Mouse (Mus musculus): ENCODE results near the gene Pax5. TPM values are rescaled to one million over a fixed set of nuclear protein-coding genes. Genes with fewer than 3 reads are reported as not detected.
A peak's percentile ranks its signal among the peaks of the same experiment; 100 is the strongest.

Pax5 gene
- polyA plus RNA-seq, 1 experiment from 2014 or later = 0.99 TPM

DNA sequence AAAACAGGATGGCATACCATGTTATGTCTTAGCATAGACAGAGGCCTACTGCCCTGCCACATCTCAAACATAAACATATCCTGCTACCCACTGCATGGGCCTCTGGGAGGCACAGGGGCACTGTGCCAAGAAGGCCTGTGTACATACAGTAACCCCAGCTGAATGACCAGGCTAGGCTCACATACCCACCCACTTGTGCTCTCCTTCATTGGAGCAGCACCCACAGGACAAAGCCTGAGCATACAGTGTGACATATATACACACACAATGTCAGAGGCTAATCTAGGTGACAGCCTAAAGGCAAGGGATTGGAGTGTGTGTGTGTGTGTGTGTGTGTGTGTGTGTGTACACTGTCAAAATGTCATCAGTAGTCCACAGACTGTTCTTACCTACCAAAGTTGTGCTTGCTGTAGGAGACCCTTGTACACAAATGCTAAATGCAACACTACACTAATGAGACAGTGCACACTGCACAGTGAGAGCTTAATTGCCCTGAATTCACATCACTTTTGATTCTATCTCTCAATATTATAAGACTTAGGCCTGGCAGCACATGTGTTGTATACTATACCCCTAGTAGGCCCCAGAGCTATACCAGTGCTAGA lies 1.1 kb downstream of the Pax5 start:
- no peak for ATAC-seq
- Histone ChIP-seq H3K4me3 (ENCODE audit: low read length) (no peak overlapping the region), H3K9ac (ENCODE audit: low read depth, low read length) (no peak overlapping the region), H3K27ac (ENCODE audit: low read depth, low read length) (no peak overlapping the region), H3K36me3 (ENCODE audit: control insufficient read depth, insufficient read depth, low read length) (no peaks in the 10 kb centered on the region), H3K27me3 (replicated peaks; ENCODE audit: control insufficient read depth, insufficient read depth, low read length) (peaks cover 66% of the 10 kb centered on the region), H3K4me1 (ENCODE audit: control insufficient read depth, insufficient read depth, low read depth, low read length) (peaks cover 3% of the 10 kb centered on the region; the same call in 1 of the 2 replicates), H3K4me2 (ENCODE audit: low read length) (no peak overlapping the region), H3K9me3 (ENCODE audit: control insufficient read depth, low read length) (no peaks in the 10 kb centered on the region)

DNA sequence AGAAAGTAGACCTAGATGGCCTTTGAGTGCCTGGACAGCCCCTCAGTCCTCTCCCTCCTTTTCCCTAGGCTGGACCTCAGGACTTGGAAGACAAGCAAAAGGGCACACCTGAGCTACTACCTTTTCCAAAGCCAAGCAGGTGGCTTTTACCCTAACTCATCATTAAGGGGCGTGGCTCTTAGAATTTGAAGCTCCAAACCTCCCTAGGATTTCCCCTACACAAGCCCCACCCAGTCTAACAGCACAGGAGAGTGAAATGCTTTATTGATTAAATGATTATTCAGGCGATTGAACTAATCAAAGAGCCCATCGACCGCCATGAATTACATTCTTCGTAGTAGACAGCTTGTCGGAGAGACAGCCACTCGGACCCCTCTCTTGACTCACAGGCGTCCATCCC lies 2.0 kb downstream of the Pax5 start:
- Histone ChIP-seq H3K9ac (ENCODE audit: low read depth, low read length) (no peak overlapping the region), H3K4me3 (ENCODE audit: low read length) (no peak overlapping the region), H3K4me1 (ENCODE audit: control insufficient read depth, insufficient read depth, low read depth, low read length) (peaks cover 11% of the 10 kb centered on the region), H3K36me3 (ENCODE audit: control insufficient read depth, insufficient read depth, low read length) (no peaks in the 10 kb centered on the region), H3K27ac (ENCODE audit: low read depth, low read length) (no peak overlapping the region), H3K9me3 (ENCODE audit: control insufficient read depth, low read length) (no peaks in the 10 kb centered on the region), H3K27me3 (replicated peaks; ENCODE audit: control insufficient read depth, insufficient read depth, low read length) (peaks cover 63% of the 10 kb centered on the region), H3K4me2 (ENCODE audit: low read length) (no peak overlapping the region)
- 57% methylated on average over 8 of the region's 8 CpGs for WGBS
- no peak for ATAC-seq

DNA sequence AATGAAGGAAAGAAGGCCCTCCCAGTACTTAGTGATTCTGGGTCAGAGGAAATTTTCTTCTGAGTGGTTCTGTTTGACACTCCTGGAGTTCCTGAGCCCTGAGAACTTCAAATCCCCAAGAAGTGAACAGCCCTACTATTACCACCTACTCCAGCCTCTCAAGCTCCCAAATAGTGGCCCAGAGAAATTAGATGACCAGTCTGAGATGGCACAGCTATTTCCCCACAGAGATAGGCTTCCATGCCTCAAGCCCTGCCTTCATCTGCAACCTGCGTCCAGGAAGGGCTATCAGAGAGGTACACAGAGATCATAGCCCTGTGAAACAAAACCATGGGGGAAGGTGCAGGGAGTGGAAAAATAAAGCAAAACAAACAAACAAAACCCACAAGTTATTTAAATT lies 3.4 kb downstream of the Pax5 start:
- H3K27me3 ChIP-seq (replicated peaks; ENCODE audit: control insufficient read depth, insufficient read depth, low read length) = peaks cover 61% of the 10 kb centered on the region
- ATAC-seq = no peak
- no peak overlapping the region for H3K4me2 ChIP-seq (ENCODE audit: low read length)
- no peak overlapping the region for H3K9ac ChIP-seq (ENCODE audit: low read depth, low read length)
- peaks cover 17% of the 10 kb centered on the region for H3K4me1 ChIP-seq (ENCODE audit: control insufficient read depth, insufficient read depth, low read depth, low read length)
- no peaks in the 10 kb centered on the region for H3K36me3 ChIP-seq (ENCODE audit: control insufficient read depth, insufficient read depth, low read length)
- WGBS = 50% methylated on average over 1 of the region's 1 CpGs
- H3K27ac ChIP-seq (ENCODE audit: low read depth, low read length) = no peak overlapping the region
- H3K9me3 ChIP-seq (ENCODE audit: control insufficient read depth, low read length) = no peaks in the 10 kb centered on the region
- H3K4me3 ChIP-seq (ENCODE audit: low read length) = no peak overlapping the region

DNA sequence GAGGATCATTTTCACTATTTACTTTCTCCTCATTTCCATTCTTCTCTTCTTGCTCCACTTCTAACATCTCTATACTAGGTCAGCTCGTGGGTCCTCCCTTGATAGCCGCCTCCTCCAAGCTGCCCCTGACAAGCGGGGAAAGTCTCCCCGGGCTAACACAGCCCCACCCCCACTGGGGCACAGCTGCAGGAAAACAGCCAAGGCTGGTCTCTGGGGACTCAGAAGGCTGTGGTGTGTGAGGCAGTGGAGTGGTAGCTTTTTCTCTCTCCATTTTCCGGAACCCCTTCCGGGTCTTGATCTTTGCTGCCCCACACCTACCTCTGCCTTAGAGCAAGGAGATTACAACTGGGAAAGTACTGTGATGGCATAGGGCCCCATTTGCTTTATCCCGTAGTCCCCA lies 4.3 kb downstream of the Pax5 start:
- Histone ChIP-seq H3K9me3 (ENCODE audit: control insufficient read depth, low read length) (no peaks in the 10 kb centered on the region), H3K36me3 (ENCODE audit: control insufficient read depth, insufficient read depth, low read length) (no peaks in the 10 kb centered on the region), H3K4me1 (ENCODE audit: control insufficient read depth, insufficient read depth, low read depth, low read length) (peaks cover 17% of the 10 kb centered on the region), H3K27me3 (replicated peaks; ENCODE audit: control insufficient read depth, insufficient read depth, low read length) (peaks cover 66% of the 10 kb centered on the region), H3K4me2 (ENCODE audit: low read length) (no peak overlapping the region), H3K4me3 (ENCODE audit: low read length) (no peak overlapping the region), H3K27ac (ENCODE audit: low read depth, low read length) (no peak overlapping the region), H3K9ac (ENCODE audit: low read depth, low read length) (no peak overlapping the region)
- WGBS = 6% methylated on average over 7 of the region's 7 CpGs
- ATAC-seq = no peak

DNA sequence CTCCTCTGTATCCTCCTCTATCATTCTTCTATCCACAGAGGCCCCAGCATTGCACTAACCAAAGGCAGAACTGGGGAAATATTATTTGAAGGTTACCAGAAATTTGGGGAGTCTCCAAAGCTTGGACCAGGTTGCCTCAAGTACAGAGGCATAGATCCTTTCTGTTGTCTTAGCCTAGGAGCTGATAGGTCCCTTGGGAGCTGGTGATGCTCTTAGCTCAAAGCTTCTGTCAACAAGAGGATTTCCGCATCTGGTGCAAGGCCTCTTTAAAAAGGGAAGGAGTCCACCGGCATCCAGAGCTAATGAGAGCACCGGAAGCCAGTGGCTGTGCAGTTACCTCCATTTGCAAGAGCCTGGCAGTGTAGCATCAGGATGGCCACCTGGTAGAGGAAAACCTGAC lies 5.1 kb downstream of the Pax5 start:
- Histone ChIP-seq H3K27me3 (replicated peaks; ENCODE audit: control insufficient read depth, insufficient read depth, low read length) (peaks cover 68% of the 10 kb centered on the region), H3K27ac (ENCODE audit: low read depth, low read length) (no peak overlapping the region), H3K4me1 (ENCODE audit: control insufficient read depth, insufficient read depth, low read depth, low read length) (peaks cover 17% of the 10 kb centered on the region), H3K36me3 (ENCODE audit: control insufficient read depth, insufficient read depth, low read length) (no peaks in the 10 kb centered on the region), H3K4me2 (ENCODE audit: low read length) (no peak overlapping the region), H3K4me3 (ENCODE audit: low read length) (no peak overlapping the region), H3K9ac (ENCODE audit: low read depth, low read length) (no peak overlapping the region), H3K9me3 (ENCODE audit: control insufficient read depth, low read length) (no peaks in the 10 kb centered on the region)
- ATAC-seq = no peak
- WGBS = 21% methylated on average over 3 of the region's 3 CpGs

DNA sequence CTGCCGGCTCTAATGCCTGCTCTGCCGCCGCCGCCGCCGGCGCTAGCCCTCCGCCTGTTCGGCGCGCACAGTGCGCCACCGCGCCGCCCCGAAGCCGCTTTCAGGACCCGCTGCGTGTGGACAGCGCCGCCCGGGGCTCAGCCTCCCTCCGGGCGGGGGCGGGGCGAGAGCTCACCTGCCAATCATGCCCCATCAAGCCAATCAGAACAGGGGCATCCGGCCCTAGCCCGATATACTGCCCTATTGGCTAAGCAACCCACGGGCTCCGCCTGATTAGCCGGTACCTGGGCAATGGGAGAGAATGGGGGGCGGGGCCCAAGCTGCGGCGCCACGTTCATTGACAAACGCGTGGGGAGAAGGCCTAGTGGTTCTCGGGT lies 5.9 kb downstream of the Pax5 start:
- peaks cover 68% of the 10 kb centered on the region for H3K27me3 ChIP-seq (replicated peaks; ENCODE audit: control insufficient read depth, insufficient read depth, low read length)
- no peak overlapping the region for H3K27ac ChIP-seq (ENCODE audit: low read depth, low read length)
- peaks cover 17% of the 10 kb centered on the region for H3K4me1 ChIP-seq (ENCODE audit: control insufficient read depth, insufficient read depth, low read depth, low read length)
- peak overlapping the region; percentile 43 for H3K4me3 ChIP-seq (ENCODE audit: low read length)
- H3K36me3 ChIP-seq (ENCODE audit: control insufficient read depth, insufficient read depth, low read length) = no peaks in the 10 kb centered on the region
- ATAC-seq = peak; percentile 98
- peak overlapping the region; percentile 47; the same call in 1 of the 2 replicates for H3K9ac ChIP-seq (ENCODE audit: low read depth, low read length)
- peak overlapping the region; percentile 68 for H3K4me2 ChIP-seq (ENCODE audit: low read length)
- no peaks in the 10 kb centered on the region for H3K9me3 ChIP-seq (ENCODE audit: control insufficient read depth, low read length)
- WGBS = under 1% methylated on average over 34 of the region's 38 CpGs

DNA sequence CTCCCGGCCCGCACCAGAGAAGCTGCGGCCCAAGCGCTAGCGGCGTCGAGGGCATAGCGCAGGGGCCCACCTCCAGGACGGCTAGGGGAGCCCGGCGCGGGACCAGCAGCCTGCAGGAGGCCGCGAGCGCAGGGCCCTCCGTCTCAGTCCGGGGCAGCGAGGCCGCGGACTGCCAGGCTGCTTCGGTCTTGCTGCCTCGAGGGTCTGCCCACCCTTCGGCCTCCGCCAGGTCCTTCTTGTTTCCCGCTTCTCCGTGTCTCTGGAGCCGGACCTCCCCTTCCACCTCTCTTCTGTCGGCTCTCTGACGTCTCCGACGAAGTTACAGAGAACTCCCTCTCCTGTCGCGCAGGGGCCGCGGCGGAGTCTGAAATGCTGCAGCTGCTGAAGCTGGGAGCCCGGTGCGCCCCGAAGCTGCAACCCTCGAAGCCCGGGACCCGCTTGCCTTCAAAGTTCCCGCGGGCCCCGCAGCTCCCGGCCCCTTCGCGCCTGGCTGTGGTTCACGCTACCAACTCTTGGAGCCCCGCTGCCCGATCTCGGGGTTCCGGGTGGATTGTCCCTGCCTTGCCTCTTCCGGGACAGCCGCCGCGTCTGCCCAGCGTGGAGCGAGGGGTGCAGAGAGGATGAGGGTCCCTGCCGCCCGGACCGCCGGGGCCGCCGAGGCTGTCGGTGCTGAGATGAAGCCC lies 6.5 kb downstream of the Pax5 start:
- H3K4me1 ChIP-seq (ENCODE audit: control insufficient read depth, insufficient read depth, low read depth, low read length) = peaks cover 17% of the 10 kb centered on the region
- H3K27me3 ChIP-seq (replicated peaks; ENCODE audit: control insufficient read depth, insufficient read depth, low read length) = peaks cover 65% of the 10 kb centered on the region
- H3K36me3 ChIP-seq (ENCODE audit: control insufficient read depth, insufficient read depth, low read length) = no peaks in the 10 kb centered on the region
- peak overlapping the region; percentile 43 for H3K4me3 ChIP-seq (ENCODE audit: low read length)
- H3K9ac ChIP-seq (ENCODE audit: low read depth, low read length) = peak overlapping the region; percentile 47
- no peak overlapping the region for H3K27ac ChIP-seq (ENCODE audit: low read depth, low read length)
- H3K9me3 ChIP-seq (ENCODE audit: control insufficient read depth, low read length) = no peaks in the 10 kb centered on the region
- under 1% methylated on average over 56 of the region's 66 CpGs for WGBS
- H3K4me2 ChIP-seq (ENCODE audit: low read length) = peak overlapping the region; percentile 68
- no peak for ATAC-seq

DNA sequence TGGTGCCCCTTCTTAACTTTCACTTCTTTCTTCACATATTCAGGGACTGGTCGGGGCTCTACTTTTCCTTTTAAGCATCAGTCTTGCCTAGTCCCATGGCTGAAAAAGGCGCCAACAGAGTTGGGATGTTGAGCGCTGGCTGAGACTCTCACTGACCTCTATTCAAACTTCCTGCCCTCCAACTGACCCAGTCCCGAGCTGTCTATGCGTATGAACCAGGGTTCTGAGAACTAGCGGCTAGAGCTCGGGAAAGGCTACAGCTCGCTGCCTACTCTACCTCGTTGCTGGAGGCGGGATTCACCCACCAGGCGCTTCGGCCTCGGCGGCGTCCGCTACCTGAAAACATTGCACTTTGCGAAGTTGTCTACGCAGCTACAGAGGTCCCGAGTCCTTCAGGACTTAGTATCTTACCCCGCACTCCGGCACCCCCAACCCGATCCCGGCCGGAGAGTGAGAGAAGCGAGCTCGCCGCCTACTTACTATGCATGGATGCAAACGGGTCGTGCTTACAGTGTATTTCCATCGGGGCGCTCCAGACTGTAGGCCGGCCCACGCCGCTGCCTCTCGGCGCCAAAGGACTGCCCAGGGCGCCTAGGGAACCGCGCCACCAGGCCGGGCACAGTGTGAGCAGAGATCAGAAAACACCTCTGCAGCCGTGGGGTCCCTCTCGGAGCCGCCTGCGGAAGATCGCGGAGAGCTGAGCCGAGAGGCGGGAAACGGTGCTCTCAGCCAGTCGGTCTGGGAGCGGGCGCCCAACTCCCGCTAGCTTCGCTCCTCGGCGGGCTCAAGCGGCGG lies 7.2 kb downstream of the Pax5 start:
- peaks cover 17% of the 10 kb centered on the region for H3K4me1 ChIP-seq (ENCODE audit: control insufficient read depth, insufficient read depth, low read depth, low read length)
- no peak for ATAC-seq
- peak overlapping the region; percentile 43 for H3K4me3 ChIP-seq (ENCODE audit: low read length)
- peak overlapping the region; percentile 47 for H3K9ac ChIP-seq (ENCODE audit: low read depth, low read length)
- peaks cover 64% of the 10 kb centered on the region for H3K27me3 ChIP-seq (replicated peaks; ENCODE audit: control insufficient read depth, insufficient read depth, low read length)
- peak overlapping the region; percentile 68 for H3K4me2 ChIP-seq (ENCODE audit: low read length)
- H3K9me3 ChIP-seq (ENCODE audit: control insufficient read depth, low read length) = no peaks in the 10 kb centered on the region
- under 1% methylated on average over 58 of the region's 58 CpGs for WGBS
- H3K36me3 ChIP-seq (ENCODE audit: control insufficient read depth, insufficient read depth, low read length) = no peaks in the 10 kb centered on the region
- no peak overlapping the region for H3K27ac ChIP-seq (ENCODE audit: low read depth, low read length)

DNA sequence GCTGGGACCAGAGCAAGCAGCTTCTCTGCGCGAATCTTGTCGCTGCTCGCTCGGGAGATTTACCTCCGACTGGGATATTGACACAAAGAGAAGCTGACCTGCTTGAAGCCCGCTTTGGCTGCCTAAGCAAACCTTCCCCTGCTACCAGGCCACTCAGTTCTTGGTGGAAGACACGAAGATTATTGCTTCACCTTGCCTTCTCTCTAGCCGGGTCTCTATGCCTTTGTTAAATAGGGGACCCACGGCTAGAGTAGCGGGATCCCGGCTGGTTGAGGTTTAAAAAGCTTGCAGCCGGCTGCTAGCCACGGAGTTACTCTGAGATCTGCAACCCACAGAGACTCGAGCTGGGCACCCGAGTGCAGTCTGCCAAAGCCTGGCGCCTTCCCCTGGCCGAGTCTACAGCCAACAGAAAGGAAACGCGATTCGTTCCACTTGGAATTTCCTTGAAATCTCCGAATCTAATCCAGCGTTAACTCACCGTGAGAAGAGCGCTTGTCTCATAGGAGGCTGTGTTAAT lies 8.2 kb downstream of the Pax5 start:
- H3K9me3 ChIP-seq (ENCODE audit: control insufficient read depth, low read length) = no peaks in the 10 kb centered on the region
- no peak for ATAC-seq
- 1% methylated on average over 25 of the region's 25 CpGs for WGBS
- H3K4me2 ChIP-seq (ENCODE audit: low read length) = peak overlapping the region; percentile 68
- H3K27ac ChIP-seq (ENCODE audit: low read depth, low read length) = no peak overlapping the region
- no peaks in the 10 kb centered on the region for H3K36me3 ChIP-seq (ENCODE audit: control insufficient read depth, insufficient read depth, low read length)
- peaks cover 61% of the 10 kb centered on the region for H3K27me3 ChIP-seq (replicated peaks; ENCODE audit: control insufficient read depth, insufficient read depth, low read length)
- no peak overlapping the region; the same call in 1 of the 2 replicates for H3K9ac ChIP-seq (ENCODE audit: low read depth, low read length)
- H3K4me3 ChIP-seq (ENCODE audit: low read length) = peak overlapping the region; percentile 43
- peaks cover 17% of the 10 kb centered on the region for H3K4me1 ChIP-seq (ENCODE audit: control insufficient read depth, insufficient read depth, low read depth, low read length)

All from hindbrain, embryonic 16.5 days (tissue).